In genomic region chr13:45414031-45414430, GRCm38 (mm10) we compare ENCODE assay signal across 20 mouse cellular contexts. TPM values are rescaled to one million over a fixed set of nuclear protein-coding genes. Genes with fewer than 3 reads are reported as not detected.
DNase-seq lines count a peak whose midpoint lies in the region; TF ChIP-seq lines count a peak whose summit lies in the region.
"Had no signal": no experiment of that assay in that cellular context is flagged by ENCODE, and none has a peak within 500 bp of the region (broad histone marks: within the 10 kb centered on the region; RNA-seq: fewer than 3 reads in every experiment).

No protein-coding gene starts in this region.

- no peak for TF ChIP-seq EP300 in heart, adult 2 months (IDR thresholded peaks at IDR 0.05; ENCODE audit: insufficient read depth, low read depth, low read length)

- H3K27ac ChIP-seq in heart, adult 2 months: no peak overlapping the region
- peak overlapping the region; percentile 40 for H3K27ac ChIP-seq in brown adipose tissue, adult 24 weeks (replicated peaks; ENCODE audit: low read depth, low read length)
- H3K27ac ChIP-seq: gastrocnemius, adult 2 months; heart, embryonic 15.5 days; macrophage had no signal

- intact Hi-C loops in heart, adult 2 months (cut with DNase I): no loop called here

- H3K27me3 ChIP-seq in heart, adult 2 months (ENCODE audit: control insufficient read depth, insufficient read depth, low read length): no peaks in the 10 kb centered on the region
- H3K27me3 ChIP-seq: heart, embryonic 15.5 days had no signal

- H3K4me1 ChIP-seq in heart, adult 2 months (ENCODE audit: control insufficient read depth, insufficient read depth, low read length): peaks cover 2% of the 10 kb centered on the region
- H3K4me1 ChIP-seq in brown adipose tissue, adult 24 weeks (ENCODE audit: control insufficient read depth, insufficient read depth, insufficient read length, low read length): 0 out of 2 replicates have a peak, but pooled peaks cover 5% of the 10 kb centered on the region

- 61% methylated on average over 9 of the region's 9 CpGs for WGBS in heart, adult 2 months

- H3K36me3 ChIP-seq in heart, adult 2 months (ENCODE audit: control insufficient read depth, insufficient read depth, low read length): peaks cover 11% of the 10 kb centered on the region

- H3K9ac ChIP-seq in heart, adult 2 months (ENCODE audit: low read depth, low read length): no peak overlapping the region
- H3K9ac ChIP-seq: forebrain, postnatal 0 days; heart, embryonic 15.5 days; lung, embryonic 14.5 days had no signal

- TF ChIP-seq POLR2A in heart, adult 2 months (IDR thresholded peaks at IDR 0.05; ENCODE audit: insufficient read depth, low read depth, low read length): no peak

- no peak overlapping the region for H3K4me3 ChIP-seq in heart, adult 2 months
- H3K4me3 ChIP-seq in brown adipose tissue, adult 24 weeks (ENCODE audit: insufficient read depth, low read depth, low read length): no peak overlapping the region
- H3K4me3 ChIP-seq: gastrocnemius, adult 2 months; heart, embryonic 15.5 days had no signal

- H3K79me2 ChIP-seq in heart, adult 2 months (replicated peaks; ENCODE audit: control insufficient read depth, insufficient read depth, low read length): no peaks in the 10 kb centered on the region

- no peak for TF ChIP-seq CTCF in heart, adult 2 months (IDR thresholded peaks at IDR 0.05)

- peak; percentile 85 for DNase-seq in heart, adult 11 months
- no peak for DNase-seq in heart, adult 2 months
- DNase-seq in induced T-regulatory cell, adult 2 months (ENCODE audit: low read depth): peak; percentile 29
- peak; percentile 41 to 53 for DNase-seq in natural killer cell, adult 2 months (ENCODE audit: low spot score in 2 of 2)
- DNase-seq in adrenal gland, adult (ENCODE audit: inconsistent age in 2 of 2, low spot score in 1 of 2): no peak
- no peak for DNase-seq in thymus, postnatal 25 days
- DNase-seq in cerebellum, adult 11-12 months: no peak
- DNase-seq: adrenal gland, adult 8-10 months; cerebellum, adult 18-20 months; cerebellum, postnatal 36 days; forebrain, postnatal 0 days; gastrocnemius, adult 2 months; kidney, postnatal 4 days; lung, embryonic 14.5 days; midbrain, embryonic 14.5 days; retina, postnatal 1 day; right cerebral cortex, postnatal 4 days had no signal

RNA-seq across cellular contexts. Expression of gene Mylip, which starts 24.5 kb away (rescaled TPM):
- total RNA-seq in heart, adult 2 months (2021): 10 to 100 TPM; 16.8 to 27.1 TPM
- polyA plus RNA-seq in heart, adult 2 months (2012; rRNA removed): 10.5 and 13.6 TPM in 2 replicates
- 4.7 and 12.9 TPM in 2 replicates for polyA plus RNA-seq in brown adipose tissue, adult 24 weeks (2012; ENCODE audit: insufficient read depth, insufficient read length, missing spikeins)

Comparison
In these comparisons a context has a peak if more than half of its experiments do, and no peak if none do; other contexts are left out.
1. DNase-seq: peak in heart, adult 11 months (single experiment), induced T-regulatory cell, adult 2 months (single experiment) and natural killer cell, adult 2 months (2 of 2); none in heart, adult 2 months (0 of 2), adrenal gland, adult (0 of 2), thymus, postnatal 25 days (single experiment) and cerebellum, adult 11-12 months (single experiment).